In genomic region chr9:83576689-83577057, GRCm38 (mm10) we compare ENCODE assay signal across 8 mouse cellular contexts. TPM values are rescaled to one million over a fixed set of nuclear protein-coding genes. Genes with fewer than 3 reads are reported as not detected.
DNase-seq lines count a peak whose midpoint lies in the region; ATAC-seq and TF ChIP-seq lines count a peak whose summit lies in the region.

No protein-coding gene starts in this region.

- peaks cover 10% of the 10 kb centered on the region for H3K36me3 ChIP-seq in liver, adult 2 months (ENCODE audit: control insufficient read depth, insufficient read depth, low read length)
- no peaks in the 10 kb centered on the region for H3K36me3 ChIP-seq in liver, embryonic 11.5 days (ENCODE audit: control insufficient read depth, insufficient read depth, low read length)
- H3K36me3 ChIP-seq in hindbrain, embryonic 16.5 days (ENCODE audit: control insufficient read depth, insufficient read depth, low read length) = no peaks in the 10 kb centered on the region

- H3K27me3 ChIP-seq in liver, adult 2 months (ENCODE audit: control insufficient read depth, insufficient read depth, low read length) = no peaks in the 10 kb centered on the region
- H3K27me3 ChIP-seq in liver, embryonic 11.5 days (replicated peaks; ENCODE audit: control insufficient read depth, insufficient read depth, low read length) = no peaks in the 10 kb centered on the region
- H3K27me3 ChIP-seq in hindbrain, embryonic 16.5 days (replicated peaks; ENCODE audit: control insufficient read depth, insufficient read depth, low read length) = no peaks in the 10 kb centered on the region

- H3K9me3 ChIP-seq in liver, embryonic 11.5 days (ENCODE audit: control insufficient read depth, low read length) = no peaks in the 10 kb centered on the region
- no peaks in the 10 kb centered on the region for H3K9me3 ChIP-seq in hindbrain, embryonic 16.5 days (ENCODE audit: control insufficient read depth, low read length)

- WGBS in liver, adult 2 months = 55% methylated on average over 3 of the region's 3 CpGs
- WGBS in liver, embryonic 11.5 days = 41% methylated on average over 3 of the region's 3 CpGs
- 32% methylated on average over 3 of the region's 3 CpGs for WGBS in hindbrain, embryonic 16.5 days

- ATAC-seq in liver, embryonic 11.5 days (replicated peaks; ENCODE audit: low FRiP score) = no peak
- ATAC-seq in hindbrain, embryonic 16.5 days = peak; percentile 83
- ATAC-seq in megakaryocyte-erythroid progenitor cell, adult 5-6 weeks (replicated peaks; ENCODE audit: low FRiP score, low TSS enrichment, poor library complexity, severe bottlenecking) = peak; percentile 73; the same call in 1 of the 2 replicates

- TF ChIP-seq CTCF in liver, adult 2 months (IDR thresholded peaks at IDR 0.05; ENCODE audit: low read depth, low read length) = peak; percentile 76

- H3K4me1 ChIP-seq in liver, adult 2 months (ENCODE audit: control insufficient read depth, insufficient read depth, low read length) = peaks cover 14% of the 10 kb centered on the region
- H3K4me1 ChIP-seq in liver, embryonic 11.5 days (replicated peaks; ENCODE audit: control insufficient read depth, insufficient read depth, low read length) = peaks cover 3% of the 10 kb centered on the region; the same call in 1 of the 2 replicates
- H3K4me1 ChIP-seq in hindbrain, embryonic 16.5 days (ENCODE audit: control insufficient read depth, insufficient read depth, low read depth, low read length) = peaks cover 4% of the 10 kb centered on the region; the same call in 1 of the 2 replicates

- no peak overlapping the region for H3K9ac ChIP-seq in liver, adult 2 months (ENCODE audit: low read depth, low read length)
- H3K9ac ChIP-seq in liver, embryonic 11.5 days (ENCODE audit: low read depth, low read length) = no peak overlapping the region
- no peak overlapping the region for H3K9ac ChIP-seq in hindbrain, embryonic 16.5 days (ENCODE audit: low read depth, low read length)

- no peak for DNase-seq in liver, adult 2 months (ENCODE audit: extremely low read depth, low read depth, low spot score)
- DNase-seq in liver, embryonic 11.5 days (ENCODE audit: low spot score) = no peak
- DNase-seq in NIH3T3 (ENCODE audit: low read depth) = peak; percentile 61
- DNase-seq in cerebellum, postnatal 36 days = peak; percentile 34 to 47
- DNase-seq in T-cell, adult 2 months (ENCODE audit: low spot score) = no peak
- no peak for DNase-seq in layer of hippocampus, adult 11-12 months (ENCODE audit: low spot score)

- no peak overlapping the region for H3K4me2 ChIP-seq in liver, embryonic 11.5 days
- H3K4me2 ChIP-seq in hindbrain, embryonic 16.5 days (ENCODE audit: low read length) = no peak overlapping the region

- H3K79me2 ChIP-seq in liver, adult 2 months (ENCODE audit: control insufficient read depth, insufficient read depth, low read length) = peaks cover 6% of the 10 kb centered on the region; the same call in 1 of the 2 replicates

- no peak for TF ChIP-seq POLR2A in liver, adult 2 months (IDR thresholded peaks at IDR 0.05; ENCODE audit: extremely low read depth, insufficient read depth, low read length)

- H3K27ac ChIP-seq in liver, adult 2 months (replicated peaks; ENCODE audit: insufficient read depth, low read depth, low read length) = no peak overlapping the region
- H3K27ac ChIP-seq in liver, embryonic 11.5 days (ENCODE audit: low read depth, low read length) = no peak overlapping the region
- H3K27ac ChIP-seq in hindbrain, embryonic 16.5 days (ENCODE audit: low read depth, low read length) = no peak overlapping the region

- no peak overlapping the region for H3K4me3 ChIP-seq in liver, adult 2 months (ENCODE audit: insufficient read depth, low read depth, low read length)
- no peak overlapping the region for H3K4me3 ChIP-seq in liver, embryonic 11.5 days (ENCODE audit: low read depth, low read length)
- H3K4me3 ChIP-seq in hindbrain, embryonic 16.5 days (ENCODE audit: low read length) = no peak overlapping the region

RNA-seq across cellular contexts. Expression of gene Sh3bgrl2, which starts 28.5 kb away (rescaled TPM):
- 22.7 and 25.0 TPM in 2 replicates for total RNA-seq in liver, adult 2 months (2014; rRNA removed)
- polyA plus RNA-seq in liver, adult 2 months (2012; rRNA removed) = 8.4 and 9.6 TPM in 2 replicates
- polyA plus RNA-seq in liver, embryonic 11.5 days (2014; fragmentation: Nextera tagmentation; extraction: Ambion mirVana) = 17.2 and 19.7 TPM in 2 replicates
- 9.1 and 10.6 TPM in 2 replicates for polyA plus RNA-seq in hindbrain, embryonic 16.5 days (2015; fragmentation: Nextera tagmentation; extraction: Ambion mirVana)
- 0.40 and 0.85 TPM in 2 replicates for total RNA-seq in megakaryocyte-erythroid progenitor cell, adult 5-6 weeks (2014; fragmentation: Nextera tagmentation)
- total RNA-seq in megakaryocyte-erythroid progenitor cell, adult 5-6 weeks (2017) = 0.34 and 0.80 TPM in 2 replicates

Comparison
In these comparisons a context has a peak if more than half of its experiments do, and no peak if none do; other contexts are left out.
1. DNase-seq: peak in NIH3T3 (single experiment) and cerebellum, postnatal 36 days (2 of 2); none in liver, adult 2 months (single experiment), liver, embryonic 11.5 days (single experiment), T-cell, adult 2 months (single experiment) and layer of hippocampus, adult 11-12 months (single experiment).